Mouse (Mus musculus) midbrain, embryonic 11.5 days (tissue): ENCODE data around the gene Dock7. TPM values are rescaled to one million over a fixed set of nuclear protein-coding genes. Genes with fewer than 3 reads are reported as not detected.

Experiments used
- polyA plus RNA-seq: library from polyadenylated mRNA; unstranded; fragments of >200 nt; fragmentation: Nextera tagmentation; extraction: Ambion mirVana; gene quantifications from 2 replicates; pipeline ENCODE4 v1.2.1, GENCODE M21; 2014

Dock7 gene
- polyA plus RNA-seq, 1 experiment from 2014 or later = 93.5 TPM

Other genes starting within 250 kb of the Dock7 start
- gene Usp1, start 197.1 kb downstream of the Dock7 start, polyA plus RNA-seq = 135 and 139 TPM in 2 replicates
- gene Angptl3, start 90.0 kb downstream of the Dock7 start, polyA plus RNA-seq = 0.58 and 0.78 TPM in 2 replicates
- gene Atg4c, start 73.0 kb upstream of the Dock7 start, polyA plus RNA-seq = 13.7 and 16.7 TPM in 2 replicates
- gene Gm12689, start 175.0 kb upstream of the Dock7 start, polyA plus RNA-seq = 0.33 TPM in 1 of 2 replicates, not detected in the other